Mouse (Mus musculus) erythroid progenitor cell, adult 5-6 weeks (primary cell): ENCODE data around the gene 4930550C14Rik. TPM values are rescaled to one million over a fixed set of nuclear protein-coding genes. Genes with fewer than 3 reads are reported as not detected.

Experiments used
- ATAC-seq: replicated peaks from 2 replicates; pipeline ENCODE4 v1.8.0; 2016; ENCODE audit warnings: moderate number of reproducible peaks, mild to moderate bottlenecking, moderate TSS enrichment, inconsistent platforms; ENCODE audit not compliant: poor library complexity, low FRiP score, severe bottlenecking
- total RNA-seq, 2 experiments: library from RNA; stranded (forward) in 1 of 2; stranded (reverse) in 1 of 2; fragments of 150-400 nt in 1 of 2; fragments of 186-747, 209-891 nt in 1 of 2; gene quantifications; 2 replicates each; pipeline versions ENCODE4 v1.2.3 to v1.2.4; 2015 to 2017; ENCODE audit warnings: low replicate concordance in 2 of 2

Gene 4930550C14Rik
- total RNA-seq, 2 experiments from 2014 or later, result not detected

DNA sequence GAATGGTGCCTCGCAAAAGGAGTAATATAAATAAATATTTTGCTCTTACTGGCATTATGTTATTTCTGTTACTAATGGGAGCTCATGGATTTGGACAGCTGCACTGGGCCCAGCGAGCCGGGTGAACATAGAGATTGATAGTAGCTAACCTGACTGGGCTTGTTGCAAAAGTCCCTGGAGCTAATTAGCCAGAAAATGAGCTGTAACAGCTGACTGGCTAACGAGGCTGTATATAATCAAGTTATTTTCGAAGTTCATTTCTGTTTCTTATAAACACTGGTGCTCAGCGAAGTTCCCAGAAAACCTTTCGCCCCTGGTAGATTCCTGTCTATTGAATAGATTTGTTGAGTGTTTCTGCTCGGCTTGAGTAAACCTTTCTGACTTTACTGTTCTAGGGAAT lies 866 bp downstream of the 4930550C14Rik start:
- ATAC-seq, result no peak

DNA sequence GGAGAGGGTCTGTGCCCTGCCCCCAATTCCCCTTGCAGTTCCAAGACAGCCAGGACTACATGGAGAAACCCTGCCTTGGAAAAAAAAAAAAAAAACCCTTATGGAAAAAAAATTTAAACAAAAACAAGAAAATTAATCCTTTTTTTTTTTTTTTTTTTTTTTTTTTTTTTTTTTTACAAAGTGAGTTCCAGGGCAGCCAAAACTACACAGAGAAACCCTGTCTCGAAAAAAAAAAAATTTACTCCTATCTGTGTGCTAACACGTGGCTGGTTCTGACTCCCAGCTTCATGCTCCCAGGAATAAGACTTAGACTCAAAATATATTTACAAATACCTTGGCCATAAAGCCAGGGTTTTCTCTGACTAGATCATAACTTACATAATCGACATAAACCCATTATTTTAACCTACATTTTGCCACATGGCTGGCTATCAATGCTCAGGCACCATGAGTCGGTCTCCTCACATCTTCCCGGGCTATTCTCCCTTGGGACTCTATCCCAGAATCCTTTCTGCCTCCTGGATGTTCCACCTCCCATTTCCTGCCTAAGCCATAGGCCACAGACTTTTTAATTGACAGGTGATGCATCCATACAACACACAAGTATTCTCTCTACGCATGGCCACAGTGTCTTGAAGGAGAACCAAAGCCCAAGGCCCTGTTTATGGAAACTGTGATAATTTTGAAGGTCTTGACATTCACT lies 2.1 kb downstream of the 4930550C14Rik start:
- ATAC-seq, result no peak

DNA sequence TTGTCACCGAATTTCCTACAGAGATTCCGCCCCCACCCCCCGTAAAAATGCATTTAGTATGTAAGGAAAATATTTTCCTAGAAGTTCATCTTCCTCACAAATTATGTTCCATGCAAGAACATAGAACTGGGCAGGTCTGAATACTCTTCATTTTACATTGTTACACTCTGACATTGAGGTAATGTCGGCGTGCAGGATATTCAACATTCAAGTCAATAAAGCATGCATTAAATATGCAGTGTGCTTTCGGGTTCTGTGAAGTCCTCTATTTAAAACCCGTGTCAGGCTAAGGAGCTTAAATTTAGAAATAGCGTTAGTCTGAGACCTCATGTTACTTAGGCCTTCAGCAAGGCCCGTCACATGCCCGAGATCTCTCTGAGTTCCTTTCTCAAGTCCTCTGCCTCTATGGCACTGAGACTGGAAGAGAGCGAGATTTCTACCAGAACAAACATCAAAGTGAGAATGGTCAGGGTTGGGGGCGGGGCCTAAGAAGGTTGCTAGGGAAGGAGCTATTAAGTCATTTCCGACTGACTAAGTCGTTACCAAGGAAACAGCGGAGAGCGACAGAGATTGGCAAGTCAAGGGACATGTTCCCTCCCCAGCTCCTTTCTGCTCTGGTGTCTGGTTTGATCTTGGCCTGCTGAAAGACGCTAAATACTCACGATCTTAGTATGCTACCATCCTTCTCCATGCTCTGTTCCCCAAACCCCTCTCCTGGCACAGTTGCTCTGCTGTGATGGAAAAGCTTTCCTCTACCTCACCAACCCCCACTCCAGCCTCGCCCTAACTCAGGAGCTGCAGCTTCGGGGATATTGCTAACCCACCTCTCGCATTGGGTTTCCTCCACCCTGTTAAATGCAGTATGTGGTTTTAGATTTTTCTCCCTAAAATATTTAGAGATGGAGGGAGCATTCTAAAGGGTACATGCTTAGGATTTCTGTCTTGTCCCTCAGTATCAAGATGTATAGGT lies 2.9 kb downstream of the 4930550C14Rik start:
- ATAC-seq, result peak; percentile 49

DNA sequence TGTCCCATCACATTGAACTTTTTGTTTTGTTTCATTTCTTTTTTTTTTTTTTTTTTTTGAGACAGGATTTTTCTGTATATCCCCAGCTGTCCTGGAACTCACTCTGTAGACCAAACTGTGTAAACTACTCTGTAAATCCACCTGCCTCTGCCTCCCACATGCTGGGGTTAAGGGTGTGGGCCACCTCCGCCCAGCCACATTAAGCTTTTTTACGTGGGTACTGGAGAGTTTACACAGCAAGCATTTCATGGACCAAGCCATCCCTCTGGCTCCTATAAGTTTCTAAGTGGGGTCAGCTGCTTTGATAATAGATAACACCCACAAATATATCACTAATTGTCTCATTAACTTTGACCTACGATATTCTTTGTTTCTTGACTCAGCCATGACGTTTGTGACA lies 6.4 kb downstream of the 4930550C14Rik start:
- ATAC-seq, result no peak

DNA sequence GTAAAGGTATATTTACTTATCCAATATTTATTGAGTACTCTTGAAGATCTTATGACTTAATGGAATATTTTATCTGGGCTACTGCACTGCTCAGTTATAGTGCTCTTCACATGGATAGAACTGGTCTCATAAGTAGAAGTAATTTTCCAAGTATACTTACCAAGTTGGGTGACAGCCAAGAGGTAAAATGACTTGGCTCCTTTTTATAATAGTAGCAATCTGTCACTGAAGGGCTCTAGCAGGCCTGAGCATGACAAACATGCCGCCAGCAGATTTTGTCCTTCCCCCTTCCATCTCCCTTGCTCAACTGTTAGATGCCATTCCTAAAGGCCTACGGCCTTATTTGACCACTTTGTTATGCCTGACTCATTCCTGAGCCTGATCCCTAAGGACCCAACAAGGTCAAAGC lies 6.8 kb downstream of the 4930550C14Rik start:
- no peak for ATAC-seq

DNA sequence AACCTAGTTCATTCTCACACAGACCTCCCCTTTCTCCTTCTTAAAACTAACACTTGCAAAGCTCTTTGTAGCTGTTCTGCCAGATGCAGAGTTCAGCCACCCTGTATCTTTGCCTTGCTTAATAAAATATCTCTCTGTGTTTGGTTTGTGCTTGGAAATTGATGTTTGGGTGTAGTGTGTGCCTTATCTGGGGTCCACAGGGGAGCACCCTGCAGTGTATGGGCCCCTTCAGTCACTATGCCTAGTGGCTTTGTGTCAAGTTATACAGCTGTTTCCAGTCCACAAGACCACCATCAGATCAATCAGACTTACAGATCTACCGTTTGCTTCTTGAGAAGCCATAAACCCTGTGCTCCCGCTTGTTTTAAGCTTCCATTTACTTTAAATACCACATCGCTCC lies 7.3 kb downstream of the 4930550C14Rik start:
- ATAC-seq, result no peak

DNA sequence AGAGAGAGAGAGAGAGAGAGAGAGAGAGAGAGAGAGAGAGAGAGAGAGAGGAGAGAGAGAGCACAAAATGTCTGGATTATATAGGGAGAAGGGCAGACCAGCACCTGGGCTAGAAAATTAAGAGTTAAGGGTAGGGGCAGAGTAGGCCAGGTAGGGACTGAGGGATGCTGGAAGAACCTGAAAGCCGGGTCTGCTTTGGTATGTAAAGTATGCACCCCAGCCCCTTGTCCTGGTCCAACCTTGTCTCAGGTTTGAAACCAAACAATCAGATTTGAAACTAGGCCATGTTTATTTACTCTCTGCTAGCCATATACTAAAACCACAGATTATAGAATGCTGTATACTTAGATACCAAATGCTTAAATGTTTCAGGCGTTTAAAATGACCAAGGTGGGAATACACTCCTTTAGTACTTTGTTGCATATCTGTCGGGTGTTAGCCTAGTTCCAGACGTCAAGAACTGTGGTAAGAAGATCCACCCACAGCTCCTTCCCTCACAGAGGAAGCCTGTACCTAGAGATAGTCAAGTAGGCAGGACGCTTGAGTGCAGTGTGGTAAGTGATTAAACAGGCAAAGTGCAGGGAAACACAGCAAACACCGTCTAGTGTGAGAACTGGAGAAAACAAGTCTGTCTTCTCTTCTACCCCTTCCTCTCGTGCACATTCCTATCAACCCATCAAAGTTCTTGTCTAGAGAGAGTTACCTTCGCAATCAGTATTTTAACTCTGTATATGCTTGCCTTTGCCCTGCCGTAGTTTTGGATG lies 20.2 kb downstream of the 4930550C14Rik start:
- peak; percentile 90 for ATAC-seq

DNA sequence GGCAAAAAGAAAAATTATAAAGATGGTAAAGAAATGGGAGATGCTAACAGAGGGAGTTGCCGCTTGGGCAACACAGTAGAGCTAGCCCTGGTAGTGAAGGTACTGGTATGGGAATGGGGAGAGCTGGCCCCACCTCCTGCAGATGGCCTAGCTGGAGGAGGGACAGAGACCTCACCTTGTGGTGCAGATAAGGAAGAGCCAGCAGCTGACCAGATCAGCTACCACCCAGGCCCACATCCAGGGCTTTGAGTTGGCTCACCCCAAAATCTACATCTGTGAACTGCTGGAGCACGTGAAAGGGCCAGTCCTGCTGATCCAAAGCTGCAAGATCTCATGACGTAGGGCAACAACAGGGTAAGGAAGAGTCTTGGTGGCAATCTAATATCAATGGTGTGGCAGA lies 24.6 kb downstream of the 4930550C14Rik start:
- ATAC-seq, result 0 out of 2 replicates have a peak, but pooled peaks have one; percentile 46

DNA sequence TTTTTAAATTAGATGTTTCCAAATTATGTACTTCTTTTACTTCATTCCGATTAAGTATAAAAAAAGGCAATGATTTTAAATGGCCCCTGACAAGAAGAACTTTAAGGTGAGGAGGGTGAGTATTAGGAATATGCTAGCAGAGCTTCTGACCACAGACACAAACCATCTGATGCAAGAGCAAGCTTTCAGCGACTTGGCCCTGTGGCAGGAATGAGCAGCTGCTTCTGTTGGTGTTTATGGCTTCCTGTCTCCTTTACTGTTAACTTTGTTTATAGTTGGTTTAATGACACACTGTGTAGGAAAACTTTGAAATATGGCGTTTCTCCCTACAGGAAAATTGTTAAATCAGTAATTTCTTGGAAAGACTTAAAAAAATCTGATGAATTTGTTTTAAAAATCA lies 25.5 kb downstream of the 4930550C14Rik start:
- no peak for ATAC-seq

DNA sequence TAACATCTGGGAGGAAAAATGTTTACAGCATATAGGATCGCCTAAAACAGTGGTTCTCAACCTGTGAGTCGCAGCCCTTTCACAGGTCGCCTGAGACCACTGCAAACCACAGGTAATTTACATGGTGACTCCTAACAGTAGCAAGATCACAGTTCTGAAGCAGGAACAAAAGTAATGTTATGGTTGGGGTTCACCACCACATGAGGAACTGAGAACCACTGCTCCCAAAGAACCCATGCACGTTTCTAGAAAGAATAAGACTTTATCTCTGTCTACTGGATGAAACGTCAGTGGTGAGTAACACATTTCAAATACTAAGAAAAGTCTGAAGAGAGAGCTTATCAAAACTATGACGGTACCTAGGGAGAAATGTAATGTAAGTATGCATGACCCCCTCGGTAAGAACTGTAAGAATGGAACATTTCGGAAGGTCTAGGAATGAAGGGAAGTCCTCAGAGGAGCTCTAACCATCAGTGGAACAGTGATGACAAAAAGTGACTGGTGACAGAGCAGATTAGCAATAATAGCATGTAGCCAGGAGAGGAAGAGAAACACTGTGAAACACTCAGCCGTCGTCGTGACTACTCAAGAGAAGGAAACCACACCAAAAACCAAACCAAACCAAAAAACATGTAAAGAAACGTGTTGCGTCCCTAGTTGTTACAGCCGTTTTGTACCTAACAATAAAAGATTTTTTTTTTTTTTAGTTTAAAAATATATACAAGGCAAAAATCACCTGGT lies 33.9 kb downstream of the 4930550C14Rik start:
- ATAC-seq, result no peak

DNA sequence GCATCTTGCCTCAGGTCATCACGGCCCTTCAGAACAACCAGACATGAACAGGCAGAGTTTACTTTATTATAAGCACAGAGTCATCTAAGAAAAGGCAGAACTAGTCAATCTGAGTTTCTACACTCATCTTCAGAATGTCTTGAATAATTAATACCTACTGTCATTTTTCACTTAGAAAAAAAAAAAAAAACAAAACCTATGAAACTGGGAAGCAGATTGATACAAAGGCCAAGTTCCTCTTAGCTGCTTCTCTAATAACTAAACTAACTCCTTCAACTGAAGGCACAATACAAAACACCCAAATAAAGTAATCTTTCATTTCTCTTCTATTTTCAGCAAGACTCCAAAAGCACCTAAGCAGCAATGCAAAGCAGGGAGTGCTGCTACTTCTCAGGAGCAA lies 48.5 kb downstream of the 4930550C14Rik start:
- ATAC-seq, result no peak

DNA sequence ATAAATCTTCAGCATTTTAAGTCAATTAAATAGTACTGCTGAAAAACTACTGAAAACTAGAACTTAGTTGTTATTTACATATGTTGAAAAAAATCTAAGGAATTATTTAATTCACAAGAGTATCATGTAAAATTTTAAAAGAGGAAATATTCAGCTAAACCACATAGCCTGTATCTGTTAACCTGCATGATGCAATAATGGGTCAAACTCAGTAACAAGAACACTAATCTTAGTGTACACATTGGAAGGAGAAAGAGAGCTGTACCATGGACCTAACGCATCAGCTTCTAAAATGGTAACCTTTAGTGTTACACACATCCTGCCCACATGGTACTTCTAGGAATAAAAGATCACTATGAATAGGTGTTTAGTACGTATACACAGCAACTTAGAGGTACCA lies 49.9 kb downstream of the 4930550C14Rik start:
- no peak for ATAC-seq

DNA sequence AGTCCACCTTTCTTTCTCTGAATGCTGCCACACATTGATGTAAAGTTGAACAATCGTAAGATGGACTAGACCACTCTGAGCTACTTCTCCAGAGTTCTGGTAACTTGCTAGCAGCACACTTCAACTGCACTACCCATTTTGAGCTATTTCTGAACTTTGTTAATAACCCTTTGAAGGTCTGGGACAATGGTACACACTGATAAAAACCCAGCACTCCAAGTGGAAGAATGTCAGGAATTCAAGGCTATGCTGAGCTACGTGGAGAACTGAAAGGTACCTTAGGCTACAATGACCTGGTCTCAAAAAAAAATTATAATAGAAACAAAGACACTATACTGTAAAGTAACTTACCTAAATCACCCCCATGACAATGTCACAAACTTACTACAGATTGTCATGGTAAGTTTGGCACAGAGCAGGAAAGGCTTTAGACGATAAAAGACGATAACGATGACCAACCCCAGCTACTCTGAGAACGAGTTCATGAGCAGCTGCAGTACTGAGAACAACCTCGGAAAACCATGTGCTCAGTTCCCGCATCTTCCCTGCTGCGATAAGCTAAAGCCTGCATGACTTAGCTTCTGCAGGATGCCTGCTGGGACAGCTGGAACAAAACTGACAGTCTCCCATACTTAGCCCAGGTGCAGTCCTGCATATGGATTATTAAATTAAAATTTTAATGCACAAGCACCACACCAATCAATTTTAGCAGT lies 70.8 kb downstream of the 4930550C14Rik start:
- no peak for ATAC-seq

Other genes starting within 250 kb of the 4930550C14Rik start
- 4.0 and 14.7 TPM in 2 replicates for gene Ddx10, start 154.3 kb upstream of the 4930550C14Rik start, total RNA-seq (2015; ENCODE audit: low replicate concordance)
- gene Ddx10, start 154.3 kb upstream of the 4930550C14Rik start, total RNA-seq (2017; ENCODE audit: low replicate concordance), result 3.4 and 4.0 TPM in 2 replicates
- not detected in 2 replicates for gene Exph5, start 100.7 kb upstream of the 4930550C14Rik start, total RNA-seq (2015; ENCODE audit: low replicate concordance)
- gene Exph5, start 100.7 kb upstream of the 4930550C14Rik start, total RNA-seq (2017; ENCODE audit: low replicate concordance), result not detected in 2 replicates
- gene Kdelc2, start 18.3 kb upstream of the 4930550C14Rik start, total RNA-seq (2015; ENCODE audit: low replicate concordance), result 0.72 and 2.1 TPM in 2 replicates
- 0.15 TPM in 1 of 2 replicates, not detected in the other for gene Kdelc2, start 18.3 kb upstream of the 4930550C14Rik start, total RNA-seq (2017; ENCODE audit: low replicate concordance)
- gene Atm, start 134.4 kb downstream of the 4930550C14Rik start, total RNA-seq (2015; ENCODE audit: low replicate concordance), result 4.2 and 5.4 TPM in 2 replicates
- 4.6 and 5.1 TPM in 2 replicates for gene Atm, start 134.4 kb downstream of the 4930550C14Rik start, total RNA-seq (2017; ENCODE audit: low replicate concordance)
- gene Npat, start 134.7 kb downstream of the 4930550C14Rik start, total RNA-seq (2015; ENCODE audit: low replicate concordance), result 34.2 and 35.2 TPM in 2 replicates
- 23.0 and 32.1 TPM in 2 replicates for gene Npat, start 134.7 kb downstream of the 4930550C14Rik start, total RNA-seq (2017; ENCODE audit: low replicate concordance)
- 41.8 and 69.6 TPM in 2 replicates for gene Acat1, start 208.1 kb downstream of the 4930550C14Rik start, total RNA-seq (2015; ENCODE audit: low replicate concordance)
- gene Acat1, start 208.1 kb downstream of the 4930550C14Rik start, total RNA-seq (2017; ENCODE audit: low replicate concordance), result 37.1 and 70.5 TPM in 2 replicates